Mouse (Mus musculus) c-Kit-positive CD71-negative TER-119-negative erythroid progenitor cells, embryonic 14.5 days (primary cell): Measurements from ENCODE around the gene Gm3409.
"Not testable (repeated sequence)": the region's sequence is repeated elsewhere in the genome, so short reads cannot be mapped to it uniquely, and the experiment has no call there.

Experiments used
- DNase-seq: peaks from one replicate; pipeline ENCODE4 v3.0.0-alpha.2; 2013; ENCODE audit warnings: low read depth

Gene Gm3409

GRCm38 (mm10) chr5:146537347-146537746 is at the start of gene Gm3409:
Gm3409 (plus strand) TSS chr5:146537647.
- DNase-seq: not testable (repeated sequence)

DNA sequence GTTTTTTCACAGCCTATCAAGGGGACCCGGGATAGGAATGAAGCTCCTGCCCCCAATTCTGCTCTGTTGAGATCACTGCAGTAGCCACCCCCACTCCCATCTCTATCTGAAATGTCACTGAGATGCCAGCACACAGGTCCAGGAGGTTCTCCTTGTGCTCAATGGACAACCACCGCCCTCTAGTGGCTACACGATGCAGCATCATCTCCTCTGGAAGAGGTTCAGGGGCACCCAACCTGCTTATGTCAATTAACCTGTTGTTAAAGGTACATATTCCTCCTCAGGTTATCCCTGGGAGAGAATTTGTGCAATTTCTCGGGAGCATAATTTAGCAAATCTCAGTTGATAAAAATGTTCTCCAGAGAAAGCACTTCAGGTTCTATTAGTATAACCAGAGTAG is 48.5 kb upstream of the Gm3409 start:
- not testable (repeated sequence) for DNase-seq

- not testable (repeated sequence) for DNase-seq
Observed at GRCm38 (mm10) chr5:146491063-146491462, 46.4 kb upstream of the Gm3409 start, which contains the start of gene Gm6370. Gm6370 (plus strand) TSS chr5:146491363.

- DNase-seq: not testable (repeated sequence)
Observed at GRCm38 (mm10) chr5:146502099-146502498, 35.3 kb upstream of the Gm3409 start, which contains the start of gene 4930449I24Rik. 4930449I24Rik (plus strand) TSS chr5:146502399.

GRCm38 (mm10) chr5:146513823-146514222 is 23.6 kb upstream of the Gm3409 start, which contains the start of gene Gm3402:
Gm3402 (plus strand) TSS chr5:146514123.
- DNase-seq: not testable (repeated sequence)

DNA sequence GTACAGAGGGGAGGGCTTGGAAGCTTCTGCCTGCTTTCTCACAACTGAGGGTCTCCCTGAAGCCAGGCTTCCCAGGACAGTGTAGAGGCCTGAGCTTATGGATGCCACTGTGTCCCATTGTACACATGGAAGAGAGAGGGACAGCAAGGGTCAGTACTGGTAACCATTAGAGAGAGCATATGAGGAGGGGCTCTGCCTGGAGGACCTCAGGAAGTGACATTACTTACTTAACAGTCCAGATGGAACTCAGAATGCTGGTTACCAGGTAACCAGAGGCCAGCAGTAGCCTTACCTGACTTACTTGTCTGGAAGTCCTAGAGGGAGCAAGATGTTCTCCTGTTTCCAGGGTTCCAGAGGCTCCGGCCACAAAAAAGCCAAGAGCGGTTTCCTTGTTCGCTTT is 11.9 kb upstream of the Gm3409 start, which contains the start of gene Gm3404:
Gm3404 (plus strand) TSS at position 301 of the 400 bp plus-strand sequence.
- not testable (repeated sequence) for DNase-seq

- not testable (repeated sequence) for DNase-seq
Observed at GRCm38 (mm10) chr5:146555836-146556235, 18.4 kb downstream of the Gm3409 start, which contains the start of gene Gm3415. Gm3415 (plus strand) TSS chr5:146556136.

GRCm38 (mm10) chr5:146564259-146564658 is 26.8 kb downstream of the Gm3409 start:
- DNase-seq: no peak

DNA sequence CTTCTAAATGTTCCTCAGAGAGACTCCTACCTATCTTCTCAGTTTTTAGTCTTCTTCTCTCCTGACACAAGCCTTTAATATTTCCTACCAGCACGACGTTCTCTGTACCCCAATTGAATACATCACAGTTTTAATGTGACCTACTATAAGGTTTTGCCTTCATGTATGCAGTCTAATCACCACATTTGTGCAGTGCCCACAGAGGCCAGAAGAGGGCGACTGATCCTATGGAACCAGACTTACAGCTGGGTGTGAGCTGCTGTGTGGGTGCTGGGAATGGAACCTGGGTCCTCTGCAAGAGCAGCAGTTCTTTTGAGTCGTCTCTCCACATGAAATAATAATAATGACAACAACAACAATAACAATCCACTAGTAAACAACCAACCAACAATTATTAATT is 29.6 kb downstream of the Gm3409 start:
- no peak for DNase-seq

DNA sequence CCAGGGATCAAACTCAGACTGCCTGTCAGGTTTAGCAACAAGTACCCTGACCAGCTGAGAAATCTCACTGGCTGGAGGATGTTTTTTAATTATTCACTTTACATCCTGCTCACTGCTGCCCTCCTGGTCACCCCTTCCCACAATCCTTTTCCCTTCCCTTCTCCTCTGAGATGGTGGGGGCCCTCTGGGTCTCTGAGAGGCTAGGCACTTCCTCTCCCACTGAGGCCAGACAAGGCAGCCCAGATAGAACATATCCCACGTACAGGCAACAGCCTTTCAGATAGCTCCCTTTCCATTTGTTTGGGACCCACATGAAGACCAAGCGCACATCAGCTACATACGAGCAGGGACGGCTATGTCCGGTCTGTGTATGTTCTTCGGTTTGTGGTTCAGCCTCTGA is 32.7 kb downstream of the Gm3409 start:
- DNase-seq: not testable (repeated sequence)

GRCm38 (mm10) chr5:146571830-146572734 is 34.6 kb downstream of the Gm3409 start:
- DNase-seq: not testable (repeated sequence)

DNA sequence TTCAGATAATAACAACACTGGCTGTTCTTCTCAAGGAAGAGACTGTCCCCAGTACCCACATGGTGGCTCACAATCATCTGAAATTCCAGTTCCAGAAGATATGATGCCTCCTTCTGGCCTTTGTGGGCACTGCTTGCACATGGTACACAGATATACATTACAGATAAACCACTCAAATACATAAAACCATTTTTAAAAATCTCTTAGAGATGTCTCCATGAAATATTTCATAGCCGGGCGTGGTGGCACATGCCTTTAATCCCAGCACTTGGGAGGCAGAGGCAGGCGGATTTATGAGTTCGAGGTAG is 35.2 kb downstream of the Gm3409 start:
- DNase-seq: not testable (repeated sequence)

GRCm38 (mm10) chr5:146576668-146577067 is 39.2 kb downstream of the Gm3409 start:
- DNase-seq: no peak

DNA sequence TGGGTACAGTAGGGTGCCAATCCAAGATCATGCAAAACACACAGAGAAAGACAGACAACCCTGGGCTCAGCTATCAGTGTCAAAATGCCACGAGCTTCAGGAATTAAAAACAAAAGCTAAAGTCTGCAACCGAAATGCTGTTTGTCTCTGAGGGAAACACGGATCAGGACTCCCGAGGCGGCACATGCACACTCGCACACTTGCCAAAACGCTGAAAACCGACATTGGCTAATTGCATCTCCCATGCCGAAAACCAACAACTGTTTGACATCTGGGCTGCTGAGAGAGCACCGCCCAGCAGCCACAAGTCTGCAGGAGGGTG is 46.7 kb downstream of the Gm3409 start:
- no peak for DNase-seq

DNA sequence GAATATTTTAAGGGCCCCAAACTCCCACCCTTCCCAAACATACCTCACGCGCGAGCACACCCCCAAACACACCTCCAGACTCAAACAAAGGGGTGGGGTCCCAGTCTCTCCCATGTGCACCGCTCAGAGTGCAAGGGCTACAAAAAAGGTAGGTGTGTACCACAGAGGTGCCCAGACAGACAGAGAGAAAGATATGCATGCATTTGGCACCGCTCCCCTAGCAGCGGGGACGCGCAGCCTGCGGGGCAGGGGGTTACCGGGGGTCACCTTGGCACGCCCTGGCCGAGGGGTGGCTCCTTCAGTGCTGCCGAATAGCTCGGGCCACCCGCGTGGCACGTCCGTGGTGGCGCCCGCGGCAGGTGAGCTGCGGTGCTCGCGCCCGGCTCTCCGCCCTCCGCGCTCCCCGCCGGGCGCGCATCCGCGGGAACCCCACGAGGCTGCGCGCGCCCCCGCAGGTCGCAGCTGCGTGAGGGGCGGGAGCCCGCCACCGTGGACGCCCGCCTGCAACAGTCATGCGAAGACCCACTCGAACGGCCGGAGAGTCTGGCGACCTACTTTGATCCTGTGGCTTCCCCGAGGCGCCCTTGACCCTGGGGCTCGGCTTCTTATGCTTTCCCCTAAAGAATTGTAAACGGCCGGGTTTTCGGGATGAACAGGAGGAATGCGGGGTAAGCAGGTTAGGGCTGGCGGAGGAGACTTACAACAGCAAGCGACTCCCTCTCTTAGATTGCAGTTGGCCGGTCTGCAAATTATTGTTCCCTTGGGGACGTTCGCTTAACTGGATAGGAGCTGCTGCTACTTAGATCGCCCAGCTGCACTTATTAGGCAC is 47.2 kb downstream of the Gm3409 start, which contains the start of gene Gpr12:
Gpr12 (minus strand) TSS at position 762 of the 829 bp plus-strand sequence.
- no peak for DNase-seq

GRCm38 (mm10) chr5:146585307-146585651 is 47.8 kb downstream of the Gm3409 start:
- no peak for DNase-seq

DNA sequence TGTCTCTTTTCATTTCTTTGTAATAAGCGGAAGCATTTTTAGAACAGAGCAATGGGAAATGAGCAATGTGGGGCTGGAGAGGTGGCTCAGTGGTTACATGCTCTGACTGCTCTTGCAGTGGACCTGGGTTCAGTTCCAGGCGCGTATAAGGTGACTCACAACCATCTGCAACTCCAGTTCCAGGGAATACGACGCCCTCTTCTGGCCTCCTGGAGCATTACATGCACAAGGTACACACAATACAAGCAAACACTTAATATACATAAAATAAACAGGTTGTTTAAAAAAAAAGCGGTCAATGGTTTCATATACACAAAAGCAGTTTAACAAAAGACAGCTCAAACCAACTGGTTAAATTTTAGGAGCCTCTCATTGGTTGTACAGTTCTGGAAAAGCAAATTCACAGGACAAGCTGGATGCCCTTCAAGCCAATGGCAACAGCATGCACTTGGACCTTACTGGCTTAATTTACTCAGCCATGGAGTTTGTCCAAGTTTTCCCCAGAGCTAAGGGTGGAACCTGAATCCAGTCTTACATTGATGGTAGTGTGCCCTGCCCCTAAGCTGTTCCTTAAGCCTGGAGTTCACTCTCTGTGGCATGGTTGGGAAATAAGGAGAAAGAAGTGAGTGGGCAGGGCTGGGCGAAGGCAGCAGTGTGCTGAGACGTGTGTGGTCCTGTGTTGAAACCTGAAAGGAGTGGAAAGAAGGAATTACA is 49.1 kb downstream of the Gm3409 start:
- no peak for DNase-seq
